Mouse (Mus musculus): Measurements from ENCODE around the gene Pnliprp2. TPM values are rescaled to one million over a fixed set of nuclear protein-coding genes. Genes with fewer than 3 reads are reported as not detected.
A peak's percentile ranks its signal among the peaks of the same experiment; 100 is the strongest.

Gene Pnliprp2
- polyA plus RNA-seq, 2 experiments = 0.04 TPM; not detected in 1

DNA sequence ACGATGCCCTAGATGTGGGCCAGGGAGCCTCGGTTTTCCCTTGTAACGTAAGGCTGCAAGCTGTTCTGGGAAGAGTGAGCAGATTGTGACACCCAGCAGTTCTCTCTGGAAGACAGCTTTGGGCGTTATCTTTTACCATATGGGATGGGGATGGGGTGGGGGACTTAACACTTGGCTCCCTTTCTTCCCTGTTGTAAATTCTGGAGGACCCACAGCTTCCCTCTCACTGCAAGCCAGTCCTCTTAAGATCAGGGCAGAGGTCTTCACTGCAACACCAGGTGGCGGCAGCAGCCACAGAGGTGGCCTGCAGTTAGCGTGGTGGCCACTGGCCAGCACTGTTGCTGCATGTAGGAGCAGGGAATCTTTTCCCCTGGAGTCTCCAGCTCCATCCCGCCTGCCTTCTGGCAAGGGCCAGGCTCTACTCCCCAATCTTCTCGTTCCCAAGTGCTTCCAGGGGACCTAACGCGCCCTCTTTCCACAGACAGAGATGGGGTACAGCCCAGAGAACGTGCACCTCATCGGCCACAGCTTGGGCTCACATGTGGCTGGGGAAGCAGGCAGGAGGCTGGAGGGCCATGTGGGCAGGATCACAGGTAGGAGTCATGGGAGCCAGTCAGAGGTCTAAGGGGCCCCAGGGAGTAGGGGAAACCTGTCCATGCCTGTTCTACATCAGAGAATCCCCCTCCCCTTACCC, 3.5 kb downstream of the Pnliprp2 start:
- WGBS = 7% methylated on average over 12 of the region's 12 CpGs
- H3K9ac ChIP-seq (ENCODE audit: low read depth, low read length, severe bottlenecking) = no peak overlapping the region
- no peak overlapping the region for H3K4me3 ChIP-seq (replicated peaks; ENCODE audit: low read length)
- no peaks in the 10 kb centered on the region for H3K9me3 ChIP-seq (ENCODE audit: control insufficient read depth, low read length)
- no peaks in the 10 kb centered on the region for H3K27me3 ChIP-seq (ENCODE audit: control insufficient read depth, insufficient read depth, low read length)
- ATAC-seq (ENCODE audit: low FRiP score, low read depth) = peak; percentile 62
- H3K4me1 ChIP-seq (ENCODE audit: control insufficient read depth, insufficient read depth, low read length) = peaks cover 16% of the 10 kb centered on the region
- peak overlapping the region; percentile 9; the same call in 1 of the 2 replicates for H3K4me2 ChIP-seq (replicated peaks; ENCODE audit: low read depth, low read length, severe bottlenecking)
- peak; percentile 74 for DNase-seq (ENCODE audit: low spot score)
- TF ChIP-seq POLR2A (IDR thresholded peaks at IDR 0.05; ENCODE audit: borderline replicate concordance, extremely low read depth, insufficient read depth, insufficient read length) = no peak
- H3K36me3 ChIP-seq (ENCODE audit: control insufficient read depth, insufficient read depth, low read length) = no peaks in the 10 kb centered on the region
- H3K27ac ChIP-seq (replicated peaks; ENCODE audit: low read depth, low read length) = no peak overlapping the region

- no peaks in the 10 kb centered on the region for H3K9me3 ChIP-seq (ENCODE audit: control insufficient read depth, low read length)
- ATAC-seq (ENCODE audit: low FRiP score, low read depth) = no peak
Measured at GRCm38 (mm10) chr19:58767329-58767728, 7.8 kb downstream of the Pnliprp2 start.

GRCm38 (mm10) chr19:58776461-58776860, 16.9 kb downstream of the Pnliprp2 start:
- Histone ChIP-seq H3K4me1 (ENCODE audit: control insufficient read depth, insufficient read depth, low read length) (no peaks in the 10 kb centered on the region), H3K27me3 (ENCODE audit: control insufficient read depth, insufficient read depth, low read length) (no peaks in the 10 kb centered on the region), H3K4me3 (replicated peaks; ENCODE audit: low read length) (no peak overlapping the region), H3K9me3 (ENCODE audit: control insufficient read depth, low read length) (no peaks in the 10 kb centered on the region), H3K36me3 (ENCODE audit: control insufficient read depth, insufficient read depth, low read length) (no peaks in the 10 kb centered on the region), H3K4me2 (replicated peaks; ENCODE audit: low read depth, low read length, severe bottlenecking) (no peak overlapping the region), H3K9ac (ENCODE audit: low read depth, low read length, severe bottlenecking) (no peak overlapping the region), H3K27ac (replicated peaks; ENCODE audit: low read depth, low read length) (no peak overlapping the region)
- 77% methylated on average over 5 of the region's 5 CpGs for WGBS
- ATAC-seq (ENCODE audit: low FRiP score, low read depth) (no peak), DNase-seq (ENCODE audit: low spot score) (no peak)
- TF ChIP-seq POLR2A (IDR thresholded peaks at IDR 0.05; ENCODE audit: borderline replicate concordance, extremely low read depth, insufficient read depth, insufficient read length) = no peak

More at GRCm38 (mm10) chr19:58767329-58767728, 7.8 kb downstream of the Pnliprp2 start:
- no peak for TF ChIP-seq POLR2A (IDR thresholded peaks at IDR 0.05; ENCODE audit: borderline replicate concordance, extremely low read depth, insufficient read depth, insufficient read length)
- H3K4me2 ChIP-seq (replicated peaks; ENCODE audit: low read depth, low read length, severe bottlenecking) = no peak overlapping the region
- no peak overlapping the region for H3K9ac ChIP-seq (ENCODE audit: low read depth, low read length, severe bottlenecking)
- H3K4me1 ChIP-seq (ENCODE audit: control insufficient read depth, insufficient read depth, low read length) = peaks cover 16% of the 10 kb centered on the region
- H3K36me3 ChIP-seq (ENCODE audit: control insufficient read depth, insufficient read depth, low read length) = no peaks in the 10 kb centered on the region
- WGBS = 86% methylated on average over 6 of the region's 6 CpGs
- no peaks in the 10 kb centered on the region for H3K27me3 ChIP-seq (ENCODE audit: control insufficient read depth, insufficient read depth, low read length)
- DNase-seq (ENCODE audit: low spot score) = no peak
- H3K4me3 ChIP-seq (replicated peaks; ENCODE audit: low read length) = no peak overlapping the region
- no peak overlapping the region for H3K27ac ChIP-seq (replicated peaks; ENCODE audit: low read depth, low read length)

- Histone ChIP-seq H3K4me1 (ENCODE audit: control insufficient read depth, insufficient read depth, low read length) (no peaks in the 10 kb centered on the region), H3K9me3 (ENCODE audit: control insufficient read depth, low read length) (no peaks in the 10 kb centered on the region), H3K4me2 (replicated peaks; ENCODE audit: low read depth, low read length, severe bottlenecking) (no peak overlapping the region), H3K9ac (ENCODE audit: low read depth, low read length, severe bottlenecking) (no peak overlapping the region), H3K27ac (replicated peaks; ENCODE audit: low read depth, low read length) (no peak overlapping the region), H3K4me3 (replicated peaks; ENCODE audit: low read length) (no peak overlapping the region), H3K36me3 (ENCODE audit: control insufficient read depth, insufficient read depth, low read length) (no peaks in the 10 kb centered on the region), H3K27me3 (ENCODE audit: control insufficient read depth, insufficient read depth, low read length) (no peaks in the 10 kb centered on the region)
- DNase-seq (ENCODE audit: low spot score) = no peak
- 66% methylated on average over 4 of the region's 4 CpGs for WGBS
- TF ChIP-seq POLR2A (IDR thresholded peaks at IDR 0.05; ENCODE audit: borderline replicate concordance, extremely low read depth, insufficient read depth, insufficient read length) = no peak
- no peak for ATAC-seq (ENCODE audit: low FRiP score, low read depth)
Measured at GRCm38 (mm10) chr19:58781566-58781965, 22.0 kb downstream of the Pnliprp2 start.

GRCm38 (mm10) chr19:58783938-58784337, 24.4 kb downstream of the Pnliprp2 start:
- DNase-seq (ENCODE audit: low spot score) (no peak), ATAC-seq (ENCODE audit: low FRiP score, low read depth) (no peak)
- Histone ChIP-seq H3K9ac (ENCODE audit: low read depth, low read length, severe bottlenecking) (no peak overlapping the region), H3K4me3 (replicated peaks; ENCODE audit: low read length) (no peak overlapping the region), H3K27me3 (ENCODE audit: control insufficient read depth, insufficient read depth, low read length) (no peaks in the 10 kb centered on the region), H3K9me3 (ENCODE audit: control insufficient read depth, low read length) (no peaks in the 10 kb centered on the region), H3K4me1 (ENCODE audit: control insufficient read depth, insufficient read depth, low read length) (no peaks in the 10 kb centered on the region), H3K4me2 (replicated peaks; ENCODE audit: low read depth, low read length, severe bottlenecking) (no peak overlapping the region), H3K27ac (replicated peaks; ENCODE audit: low read depth, low read length) (no peak overlapping the region), H3K36me3 (ENCODE audit: control insufficient read depth, insufficient read depth, low read length) (no peaks in the 10 kb centered on the region)
- 52% methylated on average over 7 of the region's 7 CpGs for WGBS
- TF ChIP-seq POLR2A (IDR thresholded peaks at IDR 0.05; ENCODE audit: borderline replicate concordance, extremely low read depth, insufficient read depth, insufficient read length) = no peak

Measured in limb, embryonic 14.5 days (tissue).